8 mouse cellular contexts compared by ENCODE assay signal in genomic region chr2:16914633-16915032, GRCm38 (mm10).
DNase-seq lines count a peak whose midpoint lies in the region; TF ChIP-seq lines count a peak whose summit lies in the region.

No protein-coding gene starts in this region.

- peak; percentile 66 for TF ChIP-seq CTCF in gastrocnemius, adult 2 months (IDR thresholded peaks at IDR 0.05)

- intact Hi-C loops in gastrocnemius, adult 2 months (cut with DNase I) = loop anchor here (5.0 kb wide), 1 partner anchor 552 kb away; no protein-coding TSS in a partner anchor
- intact Hi-C loops in gastrocnemius, postnatal 36 days (cut with DNase I) = no loop called here

- H3K4me3 ChIP-seq in gastrocnemius, adult 2 months = no peak overlapping the region

- no peak overlapping the region for H3K27ac ChIP-seq in gastrocnemius, adult 2 months

- no peak for DNase-seq in gastrocnemius, adult 2 months
- DNase-seq in gastrocnemius, postnatal 36 days = no peak
- peak; percentile 11 for DNase-seq in ovary, postnatal 14 days (ENCODE audit: low spot score)
- no peak for DNase-seq in ovary, postnatal 10 days (ENCODE audit: low spot score)
- peak; percentile 3 to 24 for DNase-seq in cerebellum, postnatal 36 days
- peak; percentile 32 for DNase-seq in retina, embryonic 14.5 days (ENCODE audit: low spot score)
- no peak for DNase-seq in layer of hippocampus, postnatal 36 days
- DNase-seq in yolk sac, embryonic 10.5 days (ENCODE audit: low spot score) = no peak

Comparison
In these comparisons a context has a peak if more than half of its experiments do, and no peak if none do; other contexts are left out.
1. DNase-seq: peak in ovary, postnatal 14 days (single experiment), cerebellum, postnatal 36 days (2 of 2) and retina, embryonic 14.5 days (single experiment); none in gastrocnemius, adult 2 months (single experiment), gastrocnemius, postnatal 36 days (0 of 2), ovary, postnatal 10 days (single experiment), layer of hippocampus, postnatal 36 days (0 of 2) and yolk sac, embryonic 10.5 days (single experiment).